Mouse (Mus musculus): Measurements from ENCODE around the gene Col16a1.

GRCm38 (mm10) chr4:130033496-130033895 is 14.1 kb upstream of the Col16a1 start:
- no peak for TF ChIP-seq CTCF (IDR thresholded peaks at IDR 0.05; ENCODE audit: extremely low read depth, insufficient read length, insufficient replicate concordance, low read depth, low read length)
- no peak for TF ChIP-seq POLR2A (IDR thresholded peaks at IDR 0.05; ENCODE audit: low read depth, low read length)
